Mouse (Mus musculus) MEL (cell line): Measurements from ENCODE around the gene Fbxl5. TPM values are rescaled to one million over a fixed set of nuclear protein-coding genes. Genes with fewer than 3 reads are reported as not detected.
A peak's percentile ranks its signal among the peaks of the same experiment; 100 is the strongest.

Source experiments
- DNase-seq: peaks from one replicate; pipeline ENCODE4 v3.0.0; 2011; ENCODE audit warnings: low read depth, low spot score
- H3K27ac ChIP-seq: 2 replicates; pipeline ENCODE4 v1.5.1; 2012; ENCODE audit warnings: low read depth, mild to moderate bottlenecking, control low read depth, low read length, moderate library complexity; ENCODE audit not compliant: control insufficient read depth
- H3K27me3 ChIP-seq, 2 experiments: fragments of 150-350 bp in 1 of 2; sonication (generic) in 1 of 2; 2 replicates each; pipeline ENCODE4 v1.6.1; 2012; ENCODE audit warnings: low read length in 2 of 2, mild to moderate bottlenecking in 2 of 2, improper control_type of control experiment in 1 of 2, moderate library complexity in 1 of 2; ENCODE audit not compliant: insufficient read depth in 2 of 2, control insufficient read depth in 1 of 2
- H3K36me3 ChIP-seq, 2 experiments: 2 replicates each; pipeline ENCODE4 v1.6.1; 2012 to 2014; ENCODE audit warnings: low read length in 2 of 2, improper control_type of control experiment in 1 of 2, inconsistent platforms in 1 of 2, mild to moderate bottlenecking in 1 of 2; ENCODE audit not compliant: insufficient read depth in 2 of 2, control insufficient read depth in 1 of 2
- H3K4me1 ChIP-seq, 2 experiments: fragments of 150-350 bp in 1 of 2; sonication (generic) in 1 of 2; 2 replicates each; pipeline ENCODE4 v1.6.1; 2012; ENCODE audit warnings: low read length in 2 of 2, improper control_type of control experiment in 1 of 2, mild to moderate bottlenecking in 1 of 2; ENCODE audit not compliant: insufficient read depth in 2 of 2, control insufficient read depth in 1 of 2
- H3K4me3 ChIP-seq, 2 experiments: fragments of 150-350 bp in 1 of 2; sonication (generic) in 1 of 2; 2 replicates each; pipeline ENCODE4 v1.5.1; 2012; ENCODE audit warnings: low read depth in 2 of 2, low read length in 2 of 2, mild to moderate bottlenecking in 2 of 2, moderate library complexity in 2 of 2, control low read depth in 1 of 2, improper control_type of control experiment in 1 of 2; ENCODE audit not compliant: control insufficient read depth in 1 of 2, insufficient read depth in 1 of 2
- H3K79me2 ChIP-seq: 2 replicates; pipeline ENCODE4 v1.6.1; 2012; ENCODE audit warnings: mild to moderate bottlenecking, low read length, moderate library complexity; ENCODE audit not compliant: control insufficient read depth, poor library complexity, insufficient read depth
- H3K9ac ChIP-seq: 2 replicates; pipeline ENCODE4 v1.6.1; 2012; ENCODE audit warnings: low read depth, mild to moderate bottlenecking, control low read depth, low read length, moderate library complexity; ENCODE audit not compliant: control insufficient read depth, poor library complexity, severe bottlenecking
- H3K9me3 ChIP-seq: fragments of 150-350 bp; sonication (generic); replicated peaks from 2 replicates; pipeline ENCODE4 v1.6.1; 2012; ENCODE audit warnings: mild to moderate bottlenecking, low read length, improper control_type of control experiment, moderate library complexity; ENCODE audit not compliant: insufficient read depth
- CHD1 ChIP-seq: IDR thresholded peaks from 2 replicates; pipeline ENCODE4 v1.6.1; 2012; ENCODE audit warnings: low read depth, mild to moderate bottlenecking, inconsistent platforms, low read length, improper control_type of control experiment
- CTCF ChIP-seq, 3 experiments: IDR thresholded peaks in 2 of 3; conservative IDR thresholded peaks in 1 of 3; 2 replicates each; pipeline ENCODE4 v1.5.1; 2011 to 2012; ENCODE audit warnings: low read length in 3 of 3, low read depth in 2 of 3, mild to moderate bottlenecking in 2 of 3, improper control_type of control experiment in 1 of 3, inconsistent platforms in 1 of 3, mixed read lengths in 1 of 3, moderate library complexity in 1 of 3; ENCODE audit not compliant: control insufficient read depth in 1 of 3, insufficient read depth in 1 of 3, poor library complexity in 1 of 3, severe bottlenecking in 1 of 3
- ETS1 ChIP-seq: IDR thresholded peaks from 2 replicates; pipeline ENCODE4 v1.6.1; 2012; ENCODE audit warnings: low read depth, mild to moderate bottlenecking, inconsistent platforms, low read length, improper control_type of control experiment, moderate library complexity
- HCFC1 ChIP-seq: IDR thresholded peaks from 2 replicates; pipeline ENCODE4 v1.6.1; 2012; ENCODE audit warnings: low read depth, mild to moderate bottlenecking, inconsistent platforms, low read length, improper control_type of control experiment, moderate library complexity
- JUND ChIP-seq: IDR thresholded peaks from 2 replicates; pipeline ENCODE4 v1.6.1; 2011; ENCODE audit warnings: low read depth, mild to moderate bottlenecking, improper control_type of control experiment, low read length
- MAX ChIP-seq: IDR thresholded peaks from 2 replicates; pipeline ENCODE4 v1.6.1; 2011; ENCODE audit warnings: low read length, improper control_type of control experiment
- MXI1 ChIP-seq: IDR thresholded peaks from 2 replicates; pipeline ENCODE4 v1.6.1; 2011; ENCODE audit warnings: mild to moderate bottlenecking, low read depth, low read length, improper control_type of control experiment
- POLR2AphosphoS5 ChIP-seq: IDR thresholded peaks from 2 replicates; pipeline ENCODE4 v1.6.1; 2012; ENCODE audit warnings: low read depth, borderline replicate concordance, mild to moderate bottlenecking, inconsistent platforms, low read length, moderate library complexity, mixed read lengths
- RAD21 ChIP-seq: IDR thresholded peaks from 2 replicates; pipeline ENCODE4 v1.6.1; 2011; ENCODE audit warnings: mild to moderate bottlenecking, low read depth, low read length, improper control_type of control experiment
- SIN3A ChIP-seq: IDR thresholded peaks from 2 replicates; pipeline ENCODE4 v1.6.1; 2012; ENCODE audit warnings: low read length, improper control_type of control experiment, inconsistent platforms
- SMC3 ChIP-seq: IDR thresholded peaks from 2 replicates; pipeline ENCODE4 v1.6.1; 2011; ENCODE audit warnings: low read depth, low read length, improper control_type of control experiment
- TAL1 ChIP-seq: IDR thresholded peaks from 2 replicates; pipeline ENCODE4 v1.6.1; 2012; ENCODE audit warnings: mild to moderate bottlenecking, inconsistent platforms, low read length, moderate library complexity, mixed read lengths
- ZKSCAN1 ChIP-seq: IDR thresholded peaks from 2 replicates; pipeline ENCODE4 v1.6.1; 2012; ENCODE audit warnings: low read depth, mild to moderate bottlenecking, inconsistent platforms, low read length, improper control_type of control experiment, moderate library complexity
- ZMIZ1 ChIP-seq: IDR thresholded peaks from 2 replicates; pipeline ENCODE4 v1.6.1; 2012; ENCODE audit warnings: low read depth, mild to moderate bottlenecking, inconsistent platforms, low read length, improper control_type of control experiment, moderate library complexity
- polyA plus RNA-seq, 2 experiments: library from polyadenylated mRNA; stranded (reverse) in 1 of 2; unstranded in 1 of 2; fragments of >175 nt in 1 of 2; fragments of >200 nt in 1 of 2; gene quantifications; 2 replicates each; pipeline versions ENCODE4 v1.2.1 to v1.2.4; 2012; ENCODE audit warnings: low replicate concordance in 2 of 2, low read depth in 1 of 2; ENCODE audit not compliant: insufficient read length in 2 of 2, insufficient read depth in 1 of 2, missing spikeins in 1 of 2
- total RNA-seq: library from RNA; depleted of rRNA; stranded (reverse); fragments of 300-350 nt; gene quantifications from 2 replicates; pipeline ENCODE4 v1.2.3, GENCODE M21; 2012

The Fbxl5 gene
- total and polyA plus RNA-seq, 3 experiments: 22.8 to 25.7 TPM; not detected in 1

- no peaks in the 10 kb centered on the region; a peak in 1 of 4 replicates for H3K36me3 ChIP-seq
- no peak overlapping the region for H3K27ac ChIP-seq
- no peaks in the 10 kb centered on the region; a peak in 1 of 4 replicates for H3K4me1 ChIP-seq
- H3K4me3 ChIP-seq: no peak overlapping the region
- no peaks in the 10 kb centered on the region for H3K9me3 ChIP-seq
- peak; percentile 24 for DNase-seq
- H3K9ac ChIP-seq: no peak overlapping the region
- TF ChIP-seq SMC3 (no peak), MAX (no peak), MXI1 (no peak), RAD21 (no peak), TAL1 (no peak), CHD1 (no peak), CTCF (IDR thresholded peaks at IDR 0.05 in 2 of 3, conservative IDR thresholded peaks at IDR 0.05 in 1 of 3; ENCODE audit: control insufficient read depth in 1 of 3, insufficient read depth in 1 of 3, low read depth in 2 of 3, low read length in 3 of 3, poor library complexity in 1 of 3, severe bottlenecking in 1 of 3) (no peak), JUND (no peak), SIN3A (no peak), POLR2AphosphoS5 (no peak), ETS1 (no peak), ZMIZ1 (no peak), ZKSCAN1 (no peak)
- H3K27me3 ChIP-seq: no peaks in the 10 kb centered on the region
- no peaks in the 10 kb centered on the region for H3K79me2 ChIP-seq
Measured at GRCm38 (mm10) chr5:43842576-43843155, 21.2 kb upstream of the Fbxl5 start.

- Histone ChIP-seq H3K27ac (no peak overlapping the region), H3K27me3 (no peaks in the 10 kb centered on the region), H3K79me2 (no peaks in the 10 kb centered on the region), H3K4me1 (peaks cover 0 to 2% of the 10 kb centered on the region in 2 experiments; a peak in 1 of 4 replicates), H3K9ac (peak overlapping the region; percentile 58), H3K9me3 (no peaks in the 10 kb centered on the region), H3K4me3 (peak overlapping the region; percentile 77 to 82), H3K36me3 (no peaks in the 10 kb centered on the region; a peak in 1 of 4 replicates)
- no peak for TF ChIP-seq HCFC1
- DNase-seq: peak; percentile 62
Measured at GRCm38 (mm10) chr5:43842011-43842285, 20.5 kb upstream of the Fbxl5 start.
